Mouse (Mus musculus): ENCODE measurements around the gene Prkn. TPM values are rescaled to one million over a fixed set of nuclear protein-coding genes. Genes with fewer than 3 reads are reported as not detected.

Gene Prkn
- total and polyA plus RNA-seq, 3 experiments: 4.8 to 8.8 (median 6.3) TPM

DNA sequence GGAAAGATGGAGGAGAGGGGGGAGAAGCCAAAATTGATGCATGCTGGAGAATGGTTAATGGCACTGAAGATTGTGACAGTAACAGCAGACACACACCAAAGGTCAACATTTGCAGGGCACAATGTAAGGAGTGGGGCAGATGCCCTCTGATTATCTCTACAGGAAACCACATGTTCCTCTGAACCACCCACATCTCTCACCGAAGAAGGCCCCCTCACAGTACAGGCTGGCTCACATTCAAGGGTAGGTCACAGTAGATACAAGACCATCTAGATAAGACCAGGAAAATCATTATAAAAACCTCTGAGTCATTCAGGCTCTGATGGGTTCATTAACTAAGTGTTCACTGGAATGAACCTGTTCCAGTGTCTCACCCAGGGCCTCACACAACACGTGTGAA, 1005.3 kb downstream of the Prkn start:
- no peak for DNase-seq

DNA sequence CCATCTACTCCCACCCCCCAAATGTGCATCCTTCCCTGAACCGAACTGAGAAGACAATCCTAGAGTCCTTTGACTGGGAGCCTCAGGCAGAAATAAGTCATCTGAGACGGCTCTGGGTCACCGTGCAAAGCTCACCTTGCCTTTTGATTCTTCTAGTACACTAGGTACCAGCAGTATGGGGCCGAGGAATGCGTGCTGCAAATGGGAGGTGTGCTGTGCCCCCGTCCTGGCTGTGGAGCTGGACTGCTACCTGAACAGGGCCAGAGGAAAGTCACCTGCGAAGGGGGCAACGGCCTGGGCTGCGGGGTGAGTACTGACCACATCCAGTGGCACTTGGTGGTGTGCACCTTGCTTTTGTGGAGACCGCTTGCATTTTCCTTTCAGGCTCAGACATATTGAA, 1014.4 kb downstream of the Prkn start:
- no peak for DNase-seq

DNA sequence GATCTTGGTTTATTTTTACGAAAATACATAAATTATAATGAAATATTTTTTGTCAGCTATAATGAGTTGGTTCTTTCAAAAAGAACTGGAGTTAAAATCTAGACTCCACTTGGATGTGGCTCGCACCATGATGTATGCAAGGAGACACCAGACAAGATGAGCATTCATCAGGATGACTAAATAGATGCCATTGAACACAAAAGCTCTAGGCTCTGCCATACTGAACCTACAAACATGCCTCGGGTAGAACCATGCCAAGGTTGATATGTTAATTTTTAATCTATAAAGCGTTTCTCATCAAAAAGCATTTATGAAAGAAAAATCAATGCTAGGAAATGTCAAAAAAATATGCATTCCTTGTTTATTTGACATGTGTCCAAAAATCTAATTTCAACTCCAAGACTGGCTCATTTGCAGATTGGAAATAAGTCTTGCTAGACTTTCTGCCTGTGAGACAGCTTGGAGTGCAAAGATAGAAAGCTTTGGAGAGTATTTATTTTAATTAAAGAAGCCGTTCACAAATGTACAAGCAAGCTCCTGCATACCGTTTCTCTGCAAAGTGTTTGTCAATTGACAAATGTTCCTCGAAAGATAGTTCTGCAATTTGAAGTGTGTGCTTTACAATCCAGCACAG, 1018.7 kb downstream of the Prkn start:
- DNase-seq: no peak

DNA sequence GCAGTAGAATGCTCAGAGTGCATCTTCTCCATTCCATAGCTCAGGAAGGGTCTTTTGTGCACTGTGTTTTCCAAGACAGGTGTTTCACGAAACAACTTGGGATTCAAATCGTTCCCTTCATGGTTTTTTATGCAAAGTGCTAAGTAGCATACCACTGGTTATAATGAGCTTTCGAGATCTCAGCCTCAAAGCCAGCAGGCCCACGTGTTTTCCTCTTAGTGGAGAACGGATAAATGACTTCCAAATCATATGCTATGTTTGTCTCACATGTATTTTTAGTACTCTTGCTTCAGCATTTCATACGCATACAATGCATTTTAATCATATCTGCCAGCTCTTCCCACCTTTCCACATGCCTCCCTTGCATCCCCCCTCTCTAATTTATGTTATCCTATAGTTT, 1021.0 kb downstream of the Prkn start:
- DNase-seq: no peak

DNA sequence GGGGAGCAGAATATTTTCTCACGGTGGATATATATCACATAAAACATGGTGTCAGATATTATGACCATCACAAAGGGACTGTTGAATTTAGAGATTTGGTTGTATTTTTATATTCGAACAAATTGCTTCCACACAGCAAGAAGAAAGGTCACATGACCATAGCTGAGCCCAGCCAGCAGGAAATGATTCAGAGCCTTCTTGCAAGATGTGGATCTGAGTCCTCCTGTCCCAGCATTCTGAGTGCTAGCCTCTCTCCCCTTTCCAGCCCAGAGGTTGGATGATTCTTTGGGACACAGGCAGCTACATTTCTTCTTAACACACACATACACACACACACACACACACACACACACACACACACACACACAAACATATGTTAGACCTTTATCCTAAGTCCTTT, 1022.2 kb downstream of the Prkn start:
- DNase-seq: no peak

DNA sequence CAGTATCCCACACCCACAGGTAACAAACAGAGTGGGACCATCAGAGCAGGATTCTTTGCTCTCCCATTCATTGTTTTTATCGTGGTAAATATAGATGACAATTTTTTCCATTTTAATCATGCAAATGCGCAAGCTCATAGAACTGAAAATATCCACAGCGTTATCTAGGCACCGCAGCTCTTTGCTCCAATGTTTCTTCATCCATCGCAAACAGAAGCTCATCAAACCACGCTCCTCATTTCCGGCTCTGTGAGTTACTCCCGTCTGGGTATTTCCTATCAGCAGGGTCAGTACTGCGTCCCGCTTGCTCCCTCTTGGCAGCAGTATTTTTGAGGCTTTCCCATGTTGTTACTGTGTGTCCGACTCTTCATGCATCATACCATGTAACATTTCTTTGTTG, 1022.8 kb downstream of the Prkn start:
- DNase-seq: no peak

DNA sequence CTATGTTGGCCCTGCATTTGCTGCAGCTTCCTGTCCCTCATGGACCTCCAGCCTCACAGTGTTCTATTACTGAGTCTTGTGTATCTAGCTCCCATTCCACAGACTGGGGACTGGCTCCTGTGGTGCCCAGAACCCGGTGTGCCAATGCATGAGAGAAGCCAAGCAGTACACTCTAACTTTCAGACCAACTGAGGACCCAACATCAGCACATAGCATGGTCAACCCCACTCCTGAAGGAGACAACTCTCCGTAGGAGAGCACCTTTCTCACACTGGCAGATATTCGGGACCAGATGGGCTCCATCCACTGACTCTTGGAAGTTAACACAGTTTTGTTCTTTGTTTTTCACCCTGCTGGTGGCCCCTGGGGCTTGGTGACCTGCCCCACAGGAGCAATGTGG, 1026.0 kb downstream of the Prkn start:
- DNase-seq: no peak

DNA sequence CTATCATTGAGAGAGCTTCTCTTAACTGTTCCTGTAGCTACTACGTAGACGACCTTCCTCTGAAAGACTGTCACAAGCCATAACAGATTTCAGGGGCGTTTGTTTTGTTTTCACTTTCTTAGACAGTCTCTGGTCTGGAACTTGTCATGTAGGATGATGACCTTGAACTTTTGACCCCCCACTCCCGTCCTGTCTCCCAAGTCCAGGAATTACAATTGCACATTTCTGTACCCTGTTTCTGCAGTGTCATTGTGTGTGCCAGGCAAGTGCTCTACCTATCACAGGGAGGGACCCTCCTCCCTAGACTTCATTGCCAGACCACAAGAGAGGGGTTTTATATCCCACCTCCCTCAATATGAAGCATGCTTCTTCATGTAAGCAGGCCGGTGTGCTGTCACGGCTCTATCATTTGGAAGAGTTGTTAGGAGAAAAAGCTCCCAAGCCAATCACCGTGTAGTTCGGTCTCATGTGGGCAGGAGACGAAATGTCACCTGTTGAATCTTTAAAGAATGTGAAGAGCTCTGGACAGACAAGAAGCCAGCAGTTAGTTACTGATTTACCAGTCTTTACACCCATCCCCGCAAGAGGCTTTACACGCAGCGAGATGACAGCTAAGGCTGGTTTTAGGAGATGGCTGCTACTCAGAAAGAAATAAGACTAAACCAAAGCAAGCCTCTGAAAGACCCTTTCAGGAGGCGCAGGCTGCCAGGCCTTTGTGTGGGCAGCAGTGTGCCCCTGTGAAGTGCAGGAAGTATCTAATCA, 1027.3 kb downstream of the Prkn start:
- no peak for DNase-seq

DNA sequence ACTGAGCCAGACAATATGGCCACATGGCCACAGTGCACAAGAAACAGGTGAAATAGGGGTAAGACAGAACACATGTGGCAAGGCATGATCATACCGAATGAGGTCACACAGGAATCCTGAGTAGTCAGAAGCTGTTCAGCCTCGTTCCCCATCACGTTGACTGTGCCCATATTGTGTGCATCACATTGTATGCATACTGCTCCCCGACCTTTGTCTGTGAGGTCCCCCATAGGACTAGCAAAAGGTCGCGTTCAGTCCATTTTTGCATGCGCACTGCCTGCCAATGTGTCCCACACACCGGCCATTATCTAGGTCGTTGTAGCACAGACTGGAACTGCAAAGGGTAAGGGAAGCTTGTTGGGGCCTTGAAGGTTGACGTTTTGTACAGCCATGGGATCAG, 1030.4 kb downstream of the Prkn start:
- DNase-seq: no peak

DNA sequence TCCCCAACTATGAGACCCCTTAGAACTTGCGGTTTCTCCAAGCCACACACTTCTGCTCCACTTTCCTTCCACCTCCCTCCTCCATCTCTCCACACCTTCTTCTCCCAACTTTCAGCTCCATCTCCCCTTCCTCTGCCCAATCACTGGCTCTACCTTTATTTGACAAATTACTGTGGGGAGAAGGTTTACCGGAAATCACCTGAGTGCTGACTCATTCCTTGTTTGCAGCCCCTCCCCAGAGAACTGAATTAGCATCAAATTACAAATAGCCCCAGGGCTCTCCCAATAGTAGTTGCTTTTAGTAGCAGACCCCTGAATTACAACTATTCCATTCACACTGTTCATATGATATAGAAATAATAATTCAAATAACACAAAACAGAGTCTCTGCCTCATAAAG, 1036.1 kb downstream of the Prkn start:
- no peak for DNase-seq

DNA sequence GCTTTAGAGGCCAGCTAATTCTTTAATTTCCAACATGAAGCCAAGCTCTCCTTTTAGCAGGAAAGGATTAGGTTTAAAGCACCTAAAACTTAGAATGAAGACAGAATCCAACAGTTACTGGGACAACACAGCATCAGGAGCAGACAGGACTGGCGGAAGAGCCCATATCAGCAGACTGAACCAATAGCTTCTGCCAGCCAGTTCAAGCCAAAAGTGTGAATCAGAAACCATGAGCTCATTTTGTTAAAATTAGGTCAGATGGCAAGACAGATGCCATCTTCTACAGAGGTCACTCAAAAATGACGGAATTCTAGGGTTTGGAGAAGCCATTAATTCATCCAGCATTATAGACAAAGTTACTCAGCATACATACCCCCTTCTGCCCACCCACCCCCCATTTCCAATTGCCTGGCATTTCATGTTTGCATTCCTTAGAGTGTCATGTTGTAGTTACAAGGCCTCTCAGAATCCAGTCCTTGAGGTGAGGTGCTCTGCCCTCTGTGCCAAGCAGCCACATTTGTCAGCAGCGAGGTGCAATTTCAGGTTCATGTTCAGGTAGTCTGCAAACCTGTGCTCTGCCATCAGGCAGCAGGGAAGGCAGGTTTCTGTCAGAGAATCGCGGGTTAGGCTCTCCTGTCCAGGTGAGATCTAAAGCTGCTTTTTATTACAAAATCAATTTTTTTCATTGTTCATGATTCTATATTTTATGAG, 1041.1 kb downstream of the Prkn start:
- peak; percentile 31 for DNase-seq

DNA sequence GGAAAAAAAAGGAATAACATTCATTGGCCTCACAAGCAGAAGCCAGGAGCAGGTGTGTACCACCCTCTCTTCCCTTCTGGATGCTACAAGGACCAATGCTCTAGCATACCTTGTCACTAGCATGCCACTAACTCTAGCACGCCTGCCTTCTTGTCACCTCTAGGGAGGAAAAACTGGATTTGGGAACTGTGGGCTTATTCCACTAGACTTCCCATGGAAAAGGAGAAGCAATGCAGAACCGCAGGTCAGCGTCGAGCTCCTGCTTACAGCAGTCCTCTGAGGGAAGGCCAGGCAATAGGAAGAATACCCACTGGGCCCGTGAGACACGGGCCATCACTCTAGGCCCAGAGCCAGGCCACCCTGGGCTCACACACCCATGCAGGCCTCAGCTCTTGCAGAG, 1045.4 kb downstream of the Prkn start:
- no peak for DNase-seq

DNA sequence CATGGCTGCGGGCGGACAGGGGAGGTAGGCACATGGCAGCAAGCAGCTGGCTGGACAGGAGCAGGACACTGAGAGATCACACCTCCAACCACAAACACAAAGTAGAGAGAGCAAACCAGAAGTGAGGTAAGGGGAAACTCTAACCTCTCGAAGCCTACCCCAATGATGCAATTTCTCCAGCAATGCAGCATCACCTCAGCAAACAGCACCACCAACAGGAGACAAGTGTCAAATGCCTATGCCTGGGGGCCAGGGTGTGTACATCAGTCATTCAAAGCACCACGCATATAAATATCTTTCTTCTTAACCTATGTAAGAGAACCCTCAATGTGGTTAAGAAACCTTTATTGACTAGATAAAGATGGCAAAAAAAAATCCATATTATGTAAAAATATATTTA, 1046.8 kb downstream of the Prkn start:
- no peak for DNase-seq

DNA sequence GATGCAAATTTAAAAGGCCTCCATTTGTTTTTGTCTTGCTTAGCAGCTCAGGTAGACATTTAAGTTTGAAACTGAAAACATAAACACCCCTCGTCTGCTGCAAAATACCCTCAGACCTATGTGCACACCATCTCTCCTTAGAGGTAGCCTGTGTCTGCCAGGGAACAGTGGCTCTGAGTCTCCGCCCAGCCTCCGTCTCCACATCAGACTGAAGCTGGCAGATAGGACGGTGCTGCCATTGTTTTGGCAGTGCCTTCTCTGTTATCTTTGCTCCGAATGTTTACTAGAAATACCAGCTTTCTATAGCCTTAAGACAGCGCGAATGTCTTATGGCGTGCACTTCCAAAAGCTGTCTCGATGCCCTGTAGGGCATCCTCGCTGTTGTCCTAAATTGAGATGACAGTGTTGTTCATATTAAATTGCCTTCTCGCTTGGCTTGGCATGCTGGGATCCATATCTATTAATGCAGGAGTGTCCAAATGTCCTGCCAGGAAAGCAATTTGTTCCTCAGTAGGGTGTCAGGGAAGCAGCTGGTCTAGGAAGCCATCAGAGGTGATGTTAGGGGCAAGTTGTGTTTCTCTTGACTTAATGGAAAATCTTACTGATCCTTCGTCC, 1047.5 kb downstream of the Prkn start:
- DNase-seq: no peak

DNA sequence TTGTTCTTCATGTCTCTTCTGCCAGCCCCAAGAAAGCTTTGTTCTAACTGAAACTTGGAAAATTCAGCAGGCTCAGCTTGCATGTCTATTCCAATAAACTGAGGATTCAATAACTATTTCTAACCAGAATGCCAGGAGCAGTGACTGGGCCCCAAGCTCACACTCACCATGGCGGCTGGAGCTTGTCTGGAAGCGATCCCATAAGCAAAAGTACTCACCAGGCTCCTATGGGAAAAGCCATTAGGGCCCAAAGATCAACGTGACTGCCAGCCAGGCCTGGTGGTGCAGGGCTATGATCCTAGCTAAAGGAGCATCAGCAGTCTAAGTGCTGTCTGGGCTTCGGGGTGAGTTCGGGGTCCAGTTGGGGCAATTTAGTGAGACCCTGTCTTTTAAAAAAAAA, 1048.6 kb downstream of the Prkn start:
- no peak for DNase-seq

DNA sequence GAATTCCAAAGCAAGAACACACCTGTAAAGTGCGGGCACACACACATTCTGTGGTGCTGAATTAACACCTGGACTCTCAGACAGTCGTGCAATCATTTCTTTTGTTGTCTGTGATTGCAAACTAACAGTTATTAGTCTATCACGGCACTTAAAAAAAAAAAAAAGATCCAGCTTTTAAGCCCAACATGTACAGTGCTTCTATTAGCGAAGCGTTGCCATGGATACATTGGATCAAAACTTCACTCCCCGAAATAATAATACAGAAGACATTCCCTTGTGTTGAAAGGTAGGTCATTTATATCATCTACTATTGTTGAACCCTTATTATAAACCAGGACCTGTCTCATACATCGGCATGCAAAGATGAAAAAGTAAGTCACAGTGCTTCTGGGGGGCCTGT, 1060.1 kb downstream of the Prkn start:
- no peak for DNase-seq

DNA sequence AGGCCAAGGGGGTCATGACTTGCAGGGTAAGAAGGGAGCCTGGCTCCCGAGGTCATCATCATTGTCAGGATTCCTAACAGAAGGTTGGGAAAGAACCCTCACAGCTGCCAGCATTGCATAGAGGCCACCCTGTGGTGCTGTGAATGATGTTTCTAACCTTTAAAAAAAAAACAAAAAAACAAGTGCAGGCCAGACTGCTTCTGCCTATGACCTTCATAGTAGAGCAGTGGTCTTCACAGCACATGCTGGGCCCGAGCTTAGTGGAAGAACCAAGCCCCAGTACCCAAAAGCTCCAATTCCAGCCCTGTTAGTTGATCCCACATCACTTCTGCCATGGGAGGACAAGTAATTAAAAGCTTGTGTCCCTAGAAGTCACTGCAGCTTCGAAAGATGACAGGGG, 1061.5 kb downstream of the Prkn start:
- peak; percentile 26 for DNase-seq

DNA sequence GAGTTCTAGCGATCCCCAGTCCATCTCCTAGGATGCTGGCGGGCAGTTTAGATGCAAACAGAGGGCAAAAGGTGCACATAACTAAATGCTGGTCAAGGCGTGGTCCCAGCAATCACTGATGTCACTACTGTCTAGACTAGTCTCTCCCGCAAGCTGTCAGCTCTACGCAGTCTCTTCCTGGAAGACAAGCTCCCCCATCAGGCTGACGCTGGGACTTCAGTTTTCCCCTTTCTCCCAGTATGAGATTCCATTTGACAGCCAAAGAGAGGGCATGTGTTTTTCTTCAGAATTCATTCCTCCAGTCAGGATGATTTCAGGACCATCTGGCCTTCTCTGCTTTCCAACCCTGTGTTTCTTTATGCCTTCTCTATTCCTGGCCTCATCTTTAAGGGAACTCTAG, 1062.8 kb downstream of the Prkn start:
- DNase-seq: peak; percentile 36

DNA sequence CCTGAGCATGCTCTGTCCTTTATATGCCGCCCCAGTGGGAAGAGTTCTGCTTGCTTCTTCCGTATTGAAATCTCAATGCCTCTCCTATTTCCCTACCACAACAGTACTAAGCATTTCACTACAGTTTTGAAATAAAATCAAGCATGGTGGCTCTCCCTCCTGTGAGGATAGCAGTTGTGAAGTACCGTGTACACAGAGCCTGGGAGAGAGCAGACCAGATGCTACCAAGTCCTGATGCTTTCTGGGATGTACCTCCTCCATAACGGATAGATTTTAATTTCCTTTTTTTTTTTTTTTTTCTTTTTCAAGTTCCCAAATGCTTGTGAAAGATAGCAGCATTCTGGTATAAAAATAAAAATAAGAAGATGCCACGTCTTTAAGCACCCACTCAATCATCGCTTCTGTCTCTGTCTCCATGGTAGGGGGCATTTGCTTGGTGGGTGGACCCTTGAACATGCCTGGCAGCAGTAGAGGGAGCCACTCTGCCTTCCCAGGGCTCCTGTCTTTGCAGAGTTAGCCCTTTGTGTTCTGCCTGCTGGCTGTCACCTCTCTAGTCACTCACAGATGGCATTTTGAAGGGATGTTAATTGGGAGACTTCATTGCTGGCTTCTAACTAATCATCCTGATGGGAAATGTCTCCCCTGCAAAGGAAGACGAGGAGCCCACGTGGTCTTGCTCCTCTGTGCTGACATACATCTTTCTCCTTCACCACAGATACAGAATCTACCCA, 1070.6 kb downstream of the Prkn start:
- DNase-seq: no peak

DNA sequence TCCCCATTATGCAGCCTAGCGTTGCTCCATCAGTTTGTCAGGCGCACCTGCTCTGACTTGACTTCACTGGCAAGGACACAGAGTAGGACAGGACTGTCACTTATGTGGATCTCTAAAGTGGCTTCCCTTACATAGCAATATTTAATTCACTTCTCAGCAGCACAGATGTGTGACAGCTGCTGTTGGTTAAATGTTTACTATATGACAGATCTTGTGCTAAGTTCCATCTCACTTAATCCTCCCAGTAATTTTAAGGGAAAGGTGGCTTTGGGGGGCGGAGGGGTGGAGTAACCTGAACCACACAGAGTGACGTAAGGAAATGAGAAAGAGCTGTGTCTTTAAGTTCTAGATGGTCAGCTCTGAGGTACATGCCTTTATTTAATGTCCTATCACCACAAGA, 1072.0 kb downstream of the Prkn start:
- no peak for DNase-seq

DNA sequence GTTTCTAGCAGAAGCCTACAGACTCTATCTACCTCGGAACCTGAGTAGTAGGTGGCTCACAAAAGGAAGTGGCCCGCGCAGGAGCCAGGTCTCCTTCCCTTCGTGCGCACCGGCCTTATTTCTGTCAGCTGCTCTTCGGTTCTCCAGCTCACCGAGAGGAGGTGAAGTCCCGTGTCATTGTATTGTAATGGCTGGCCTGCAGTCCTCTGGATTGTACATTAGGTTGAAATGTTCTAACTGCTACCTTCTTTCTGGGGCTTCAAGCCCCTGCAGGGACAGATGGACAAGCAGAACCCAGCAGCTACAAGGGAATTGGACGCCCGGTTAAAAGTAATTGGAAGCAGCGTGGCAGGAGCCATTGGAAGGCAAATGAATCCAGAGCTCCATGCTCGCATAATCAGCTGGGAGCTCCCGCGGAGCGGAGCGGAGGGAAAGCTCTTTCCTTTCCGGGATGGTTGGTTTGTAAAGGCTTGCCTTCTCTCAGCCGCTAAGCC, 1072.7 kb downstream of the Prkn start:
- peak; percentile 15 for DNase-seq

DNA sequence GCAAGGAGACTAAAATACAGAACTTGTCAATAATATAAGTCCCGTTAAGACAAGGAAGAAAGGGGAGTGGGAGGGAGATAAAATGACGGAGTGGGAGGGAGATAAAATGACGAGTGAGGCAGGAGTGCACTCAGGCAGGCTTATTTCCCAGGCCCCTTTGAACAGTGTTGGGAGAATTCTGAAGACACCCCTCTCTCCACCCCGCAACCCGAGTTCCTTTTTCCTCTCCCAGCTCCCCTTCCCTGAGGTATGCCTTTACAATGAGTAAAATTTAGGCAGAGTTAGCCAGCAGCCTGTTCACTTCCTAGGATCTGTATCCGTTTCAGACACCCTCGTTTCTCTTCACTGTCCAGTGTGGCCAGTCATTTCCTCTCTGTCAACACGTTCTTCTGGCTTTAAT, 1073.4 kb downstream of the Prkn start:
- no peak for DNase-seq
